ENCODE assay signal across 10 mouse cellular contexts in the genomic region with DNA sequence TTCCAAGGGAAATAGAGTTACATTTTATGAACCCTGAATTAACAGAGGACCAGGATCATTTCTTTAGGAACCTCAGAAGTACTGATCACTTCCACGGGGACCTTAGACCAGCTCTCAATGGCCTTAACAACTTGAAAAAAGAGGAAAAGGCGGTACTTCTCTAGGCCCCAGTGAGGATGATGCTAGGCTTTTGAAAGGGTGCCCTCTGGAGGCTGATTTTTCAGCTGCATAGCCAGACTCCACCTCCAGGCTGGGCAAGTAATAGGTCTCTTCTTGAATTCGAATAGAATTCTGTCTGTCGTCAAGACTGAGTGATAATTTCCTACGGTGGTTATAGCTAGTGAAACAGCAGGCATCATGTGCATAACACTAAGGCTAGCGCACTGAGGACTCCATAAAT.
DNase-seq lines count a peak whose midpoint lies in the region; ATAC-seq lines count a peak whose summit lies in the region.
"Had no signal": no experiment of that assay in that cellular context is flagged by ENCODE, and none has a peak within 500 bp of the region (broad histone marks: within the 10 kb centered on the region; RNA-seq: fewer than 3 reads in every experiment).

No protein-coding gene starts in this region.

- peak; percentile 75 for ATAC-seq in kidney, embryonic 16.5 days (ENCODE audit: low FRiP score, low TSS enrichment)

- H3K36me3 ChIP-seq in kidney, embryonic 16.5 days (ENCODE audit: insufficient read depth, low read length): no peaks in the 10 kb centered on the region
- H3K36me3 ChIP-seq: embryonic facial prominence, embryonic 13.5 days; neural tube, embryonic 13.5 days had no signal

- H3K27ac ChIP-seq in kidney, embryonic 16.5 days (ENCODE audit: low read length): no peak overlapping the region
- H3K27ac ChIP-seq: embryonic facial prominence, embryonic 13.5 days; neural tube, embryonic 13.5 days had no signal

- H3K27me3 ChIP-seq in kidney, embryonic 16.5 days (ENCODE audit: insufficient read depth, low read length): peaks cover 13% of the 10 kb centered on the region; the same call in 1 of the 2 replicates

- H3K4me2 ChIP-seq in kidney, embryonic 16.5 days (replicated peaks; ENCODE audit: low read depth, low read length): no peak overlapping the region
- H3K4me2 ChIP-seq: embryonic facial prominence, embryonic 13.5 days; neural tube, embryonic 13.5 days had no signal

- H3K9ac ChIP-seq in kidney, embryonic 16.5 days (replicated peaks; ENCODE audit: low read length): no peak overlapping the region
- H3K9ac ChIP-seq: embryonic facial prominence, embryonic 13.5 days; neural tube, embryonic 13.5 days had no signal

- WGBS in kidney, embryonic 16.5 days: 23% methylated on average over 6 of the region's 6 CpGs

- H3K4me3 ChIP-seq in kidney, embryonic 16.5 days (ENCODE audit: low read length): no peak overlapping the region
- H3K4me3 ChIP-seq: embryonic facial prominence, embryonic 13.5 days; neural tube, embryonic 13.5 days had no signal

- DNase-seq in 3T3-L1 (ENCODE audit: low read depth, low spot score) (peak; percentile 76), R1 (ENCODE audit: low read depth, low spot score) (peak; percentile 46), liver (peak; percentile 36)
- peak; percentile 77 to 80 for DNase-seq in cerebellum, postnatal 14 days
- peak; percentile 38 for DNase-seq in gastrocnemius, postnatal 10 days
- DNase-seq in naive thymus-derived CD4-positive, alpha-beta T cell, adult 2 months (ENCODE audit: low read depth): peak; percentile 68
- DNase-seq in telencephalon, adult 2 months (ENCODE audit: low read depth, low spot score): peak; percentile 53

- no peaks in the 10 kb centered on the region for H3K4me1 ChIP-seq in kidney, embryonic 16.5 days (ENCODE audit: insufficient read depth, low read length)
- H3K4me1 ChIP-seq: embryonic facial prominence, embryonic 13.5 days had no signal

- H3K9me3 ChIP-seq in kidney, embryonic 16.5 days (ENCODE audit: low read length): no peaks in the 10 kb centered on the region
- H3K9me3 ChIP-seq: embryonic facial prominence, embryonic 13.5 days; neural tube, embryonic 13.5 days had no signal
